In the genomic region with DNA sequence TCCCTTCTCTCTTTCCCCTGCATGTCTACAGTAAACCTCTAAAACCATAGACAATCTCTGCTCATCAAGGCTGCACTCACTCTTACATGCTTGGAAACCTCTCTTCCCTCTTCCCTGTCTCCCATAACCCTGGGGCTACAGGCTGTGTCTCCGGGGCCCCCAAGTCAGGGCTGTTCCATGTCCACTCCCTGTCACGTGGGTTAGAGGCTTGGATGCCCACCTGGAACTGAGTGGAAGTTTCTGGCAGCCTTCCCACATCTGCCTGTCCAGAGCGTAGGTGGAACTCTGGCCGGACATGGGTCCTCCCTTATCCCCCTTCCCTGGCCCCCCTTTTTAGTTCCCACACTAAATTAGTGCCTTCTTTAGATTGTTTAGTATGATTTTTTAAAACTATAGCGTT, we compare ENCODE assay signal across 23 mouse cellular contexts. TPM values are rescaled to one million over a fixed set of nuclear protein-coding genes. Genes with fewer than 3 reads are reported as not detected.
"Had no signal": no experiment of that assay in that cellular context is flagged by ENCODE, and none has a peak within 500 bp of the region (broad histone marks: within the 10 kb centered on the region; RNA-seq: fewer than 3 reads in every experiment).

No protein-coding gene starts in this region.

RNA-seq across cellular contexts. Expression of gene Vmn2r21, which starts 55.2 kb away (rescaled TPM):
- polyA plus RNA-seq: heart, embryonic 10.5 days; heart, embryonic 11.5 days; heart, embryonic 12.5 days; heart, embryonic 13.5 days; heart, embryonic 14.5 days; heart, embryonic 15.5 days; heart, embryonic 16.5 days; heart, postnatal 0 days; hindbrain, embryonic 10.5 days; hindbrain, embryonic 11.5 days; hindbrain, embryonic 12.5 days; hindbrain, embryonic 13.5 days; hindbrain, embryonic 14.5 days; hindbrain, embryonic 15.5 days; hindbrain, embryonic 16.5 days; hindbrain, postnatal 0 days; inflammation-experienced regulatory T-cells, adult 6 months; intestine, embryonic 14.5 days; intestine, embryonic 15.5 days; intestine, embryonic 16.5 days; intestine, postnatal 0 days; kidney, adult 2 months; large intestine, adult 2 months had no signal
